13 mouse cellular contexts compared by ENCODE assay signal in genomic region chr19:10640589-10641378, GRCm38 (mm10). TPM values are rescaled to one million over a fixed set of nuclear protein-coding genes. Genes with fewer than 3 reads are reported as not detected.
DNase-seq lines count a peak whose midpoint lies in the region; ATAC-seq and TF ChIP-seq lines count a peak whose summit lies in the region.
"Had no signal": no experiment of that assay in that cellular context is flagged by ENCODE, and none has a peak within 500 bp of the region (broad histone marks: within the 10 kb centered on the region; RNA-seq: fewer than 3 reads in every experiment).

No protein-coding gene starts in this region.

- H3K36me3 ChIP-seq in embryonic facial prominence, embryonic 11.5 days (replicated peaks; ENCODE audit: control insufficient read depth, insufficient read depth, low read depth, low read length): no peaks in the 10 kb centered on the region
- no peaks in the 10 kb centered on the region for H3K36me3 ChIP-seq in embryonic facial prominence, embryonic 10.5 days (replicated peaks)
- H3K36me3 ChIP-seq in kidney, embryonic 15.5 days: no peaks in the 10 kb centered on the region
- H3K36me3 ChIP-seq in MEL (ENCODE audit: control insufficient read depth in 1 of 2, insufficient read depth in 2 of 2, low read length in 2 of 2): peaks cover 0 to 11% of the 10 kb centered on the region in 2 experiments; a peak in 1 of 4 replicates
- no peaks in the 10 kb centered on the region for H3K36me3 ChIP-seq in limb, embryonic 14.5 days (ENCODE audit: control insufficient read depth, insufficient read depth, low read length)
- H3K36me3 ChIP-seq: lung, embryonic 15.5 days had no signal

- no peaks in the 10 kb centered on the region for H3K9me3 ChIP-seq in embryonic facial prominence, embryonic 11.5 days (replicated peaks; ENCODE audit: control insufficient read depth, low read length)
- H3K9me3 ChIP-seq in embryonic facial prominence, embryonic 10.5 days: no peaks in the 10 kb centered on the region
- no peaks in the 10 kb centered on the region for H3K9me3 ChIP-seq in kidney, embryonic 15.5 days (replicated peaks)
- no peaks in the 10 kb centered on the region for H3K9me3 ChIP-seq in MEL (replicated peaks; ENCODE audit: insufficient read depth, low read length)
- no peaks in the 10 kb centered on the region for H3K9me3 ChIP-seq in limb, embryonic 14.5 days (ENCODE audit: control insufficient read depth, low read length)
- H3K9me3 ChIP-seq: lung, embryonic 15.5 days had no signal

- no peak for TF ChIP-seq RAD21 in MEL (IDR thresholded peaks at IDR 0.05; ENCODE audit: low read depth, low read length)

- TF ChIP-seq EP300 in MEL (IDR thresholded peaks at IDR 0.05; ENCODE audit: low read depth in 1 of 2, low read length in 2 of 2): no peak

- DNase-seq in embryonic facial prominence, embryonic 11.5 days (ENCODE audit: low spot score): peak; percentile 38
- DNase-seq in embryonic facial prominence, embryonic 10.5 days (ENCODE audit: low spot score): no peak
- no peak for DNase-seq in kidney, adult 9 months
- DNase-seq in MEL (ENCODE audit: low read depth, low spot score): no peak
- DNase-seq in limb, embryonic 14.5 days (ENCODE audit: low spot score): peak; percentile 64
- DNase-seq in lung, adult 18-20 months: no peak
- no peak for DNase-seq in adrenal gland, postnatal 10 days
- DNase-seq: adrenal gland, postnatal 25 days; cerebellum, postnatal 36 days had no signal

- TF ChIP-seq POLR2A in MEL (IDR thresholded peaks at IDR 0.05; ENCODE audit: control insufficient read depth in 1 of 2, insufficient read depth in 1 of 2, low read depth in 1 of 2, low read length in 2 of 2, poor library complexity in 1 of 2): no peak
- no peak for TF ChIP-seq POLR2A in limb, embryonic 14.5 days (IDR thresholded peaks at IDR 0.05; ENCODE audit: borderline replicate concordance, extremely low read depth, insufficient read depth, insufficient read length)

- H3K79me2 ChIP-seq in MEL (ENCODE audit: control insufficient read depth, insufficient read depth, low read length, poor library complexity): no peaks in the 10 kb centered on the region

- no peak for TF ChIP-seq CTCF in MEL (IDR thresholded peaks at IDR 0.05 in 2 of 3, conservative IDR thresholded peaks at IDR 0.05 in 1 of 3; ENCODE audit: control insufficient read depth in 1 of 3, insufficient read depth in 1 of 3, low read depth in 2 of 3, low read length in 3 of 3, poor library complexity in 1 of 3, severe bottlenecking in 1 of 3)

- H3K4me1 ChIP-seq in embryonic facial prominence, embryonic 11.5 days (ENCODE audit: control insufficient read depth, insufficient read depth, low read length): no peaks in the 10 kb centered on the region
- H3K4me1 ChIP-seq in embryonic facial prominence, embryonic 10.5 days: peaks cover 11% of the 10 kb centered on the region; the same call in 1 of the 2 replicates
- H3K4me1 ChIP-seq in kidney, embryonic 15.5 days: peaks cover 5% of the 10 kb centered on the region; the same call in 1 of the 2 replicates
- peaks cover 4 to 19% of the 10 kb centered on the region in 2 experiments; a peak in 3 of 4 replicates for H3K4me1 ChIP-seq in MEL (ENCODE audit: control insufficient read depth in 1 of 2, insufficient read depth in 2 of 2, low read length in 2 of 2)
- H3K4me1 ChIP-seq in limb, embryonic 14.5 days (ENCODE audit: control insufficient read depth, insufficient read depth, low read length): 0 out of 2 replicates have a peak, but pooled peaks cover 2% of the 10 kb centered on the region
- H3K4me1 ChIP-seq: lung, embryonic 15.5 days had no signal

- H3K4me2 ChIP-seq in embryonic facial prominence, embryonic 11.5 days (ENCODE audit: low read depth, low read length): no peak overlapping the region
- H3K4me2 ChIP-seq in kidney, embryonic 15.5 days: peak overlapping the region; percentile 43
- peak overlapping the region; percentile 28; the same call in 1 of the 2 replicates for H3K4me2 ChIP-seq in limb, embryonic 14.5 days (replicated peaks; ENCODE audit: low read depth, low read length, severe bottlenecking)
- H3K4me2 ChIP-seq: lung, embryonic 15.5 days had no signal

- H3K27ac ChIP-seq in embryonic facial prominence, embryonic 11.5 days (replicated peaks; ENCODE audit: low read depth, low read length): no peak overlapping the region; the same call in 1 of the 2 replicates
- H3K27ac ChIP-seq in embryonic facial prominence, embryonic 10.5 days (replicated peaks): no peak overlapping the region; the same call in 1 of the 2 replicates
- no peak overlapping the region for H3K27ac ChIP-seq in kidney, embryonic 15.5 days
- H3K27ac ChIP-seq in MEL (ENCODE audit: control insufficient read depth, low read depth, low read length): peak overlapping the region; percentile 57
- peak overlapping the region; percentile 50; the same call in 1 of the 2 replicates for H3K27ac ChIP-seq in limb, embryonic 14.5 days (replicated peaks; ENCODE audit: low read depth, low read length)
- H3K27ac ChIP-seq: left cerebral cortex, adult 2 months; lung, embryonic 15.5 days had no signal

- 41% methylated on average over 13 of the region's 13 CpGs for WGBS in embryonic facial prominence, embryonic 11.5 days
- 54% methylated on average over 13 of the region's 13 CpGs for WGBS in embryonic facial prominence, embryonic 10.5 days
- 35% methylated on average over 13 of the region's 13 CpGs for WGBS in kidney, embryonic 15.5 days
- 37% methylated on average over 13 of the region's 13 CpGs for WGBS in limb, embryonic 14.5 days

- no peak overlapping the region for H3K4me3 ChIP-seq in embryonic facial prominence, embryonic 11.5 days (ENCODE audit: low read depth, low read length)
- H3K4me3 ChIP-seq in embryonic facial prominence, embryonic 10.5 days: no peak overlapping the region
- H3K4me3 ChIP-seq in kidney, embryonic 15.5 days (replicated peaks): 0 out of 2 replicates have a peak overlapping the region, but pooled peaks have one; percentile 4
- peak overlapping the region; percentile 45 to 49 for H3K4me3 ChIP-seq in MEL (ENCODE audit: control insufficient read depth in 1 of 2, insufficient read depth in 1 of 2, low read depth in 2 of 2, low read length in 2 of 2)
- 0 out of 2 replicates have a peak overlapping the region, but pooled peaks have one; percentile 4 for H3K4me3 ChIP-seq in limb, embryonic 14.5 days (replicated peaks; ENCODE audit: low read length)
- H3K4me3 ChIP-seq: left cerebral cortex, adult 2 months; lung, embryonic 15.5 days had no signal

- peak overlapping the region; percentile 6; the same call in 1 of the 2 replicates for H3K9ac ChIP-seq in embryonic facial prominence, embryonic 11.5 days (replicated peaks; ENCODE audit: low read length)
- no peak overlapping the region for H3K9ac ChIP-seq in kidney, embryonic 15.5 days
- peak overlapping the region; percentile 74 for H3K9ac ChIP-seq in MEL (ENCODE audit: control insufficient read depth, low read depth, low read length, poor library complexity, severe bottlenecking)
- peak overlapping the region; percentile 41 for H3K9ac ChIP-seq in limb, embryonic 14.5 days (ENCODE audit: low read depth, low read length, severe bottlenecking)
- H3K9ac ChIP-seq: lung, embryonic 15.5 days had no signal

- H3K27me3 ChIP-seq in embryonic facial prominence, embryonic 11.5 days (ENCODE audit: control insufficient read depth, insufficient read depth, low read length): no peaks in the 10 kb centered on the region
- H3K27me3 ChIP-seq in embryonic facial prominence, embryonic 10.5 days (replicated peaks; ENCODE audit: low read depth, poor library complexity, severe bottlenecking): peaks cover 3% of the 10 kb centered on the region
- H3K27me3 ChIP-seq in kidney, embryonic 15.5 days: peaks cover 3% of the 10 kb centered on the region
- H3K27me3 ChIP-seq in MEL (ENCODE audit: control insufficient read depth in 1 of 2, insufficient read depth in 2 of 2, low read length in 2 of 2): no peaks in the 10 kb centered on the region
- H3K27me3 ChIP-seq in limb, embryonic 14.5 days (ENCODE audit: control insufficient read depth, insufficient read depth, low read length): no peaks in the 10 kb centered on the region
- H3K27me3 ChIP-seq: lung, embryonic 15.5 days had no signal

- 0 out of 2 replicates have a peak, but pooled peaks have one; percentile 58 for ATAC-seq in embryonic facial prominence, embryonic 11.5 days (replicated peaks; ENCODE audit: insufficient number of reproducible peaks, low FRiP score, low TSS enrichment, low read depth)
- 0 out of 2 replicates have a peak, but pooled peaks have one; percentile 54 for ATAC-seq in kidney, embryonic 15.5 days (replicated peaks; ENCODE audit: low FRiP score)
- ATAC-seq in limb, embryonic 14.5 days (ENCODE audit: low FRiP score, low read depth): peak; percentile 85
- ATAC-seq: hindbrain, embryonic 16.5 days had no signal

RNA-seq across cellular contexts. Expression of gene Vwce, which starts 6.8 kb away (rescaled TPM):
- 0.73 and 0.96 TPM in 2 replicates for polyA plus RNA-seq in embryonic facial prominence, embryonic 11.5 days (2014; fragmentation: Nextera tagmentation; extraction: Ambion mirVana)
- polyA plus RNA-seq in embryonic facial prominence, embryonic 10.5 days (2016; fragmentation: Nextera tagmentation; extraction: Ambion mirVana): 1.8 and 2.0 TPM in 2 replicates
- polyA plus RNA-seq in kidney, embryonic 15.5 days (2015; fragmentation: Nextera tagmentation; extraction: Ambion mirVana): 3.0 and 3.2 TPM in 2 replicates
- total RNA-seq in MEL (2012; rRNA removed): 0.04 and 0.23 TPM in 2 replicates
- polyA plus RNA-seq in MEL (2012; ENCODE audit: insufficient read depth in 1 of 2, insufficient read length in 2 of 2, low read depth in 1 of 2, low replicate concordance in 2 of 2, missing spikeins in 1 of 2): 100 to 1,000 TPM in 1 of 2 experiments, 1 to 10 TPM in 1; 1.8 to 666 TPM
- polyA plus RNA-seq in limb, embryonic 14.5 days (2012; rRNA removed): 7.0 and 10.2 TPM in 2 replicates
- polyA plus RNA-seq in limb, embryonic 14.5 days (2014; fragmentation: Nextera tagmentation; extraction: Ambion mirVana): 3.2 TPM in 2 replicates
- total RNA-seq in adrenal gland, postnatal 10 days (2021): 1 to 10 TPM; 1.9 to 3.2 TPM

RNA-seq across cellular contexts. Expression of gene Tkfc, which starts 35.3 kb away (rescaled TPM):
- 20.0 and 23.3 TPM in 2 replicates for polyA plus RNA-seq in embryonic facial prominence, embryonic 11.5 days (2014; fragmentation: Nextera tagmentation; extraction: Ambion mirVana)
- 22.1 and 22.4 TPM in 2 replicates for polyA plus RNA-seq in embryonic facial prominence, embryonic 10.5 days (2016; fragmentation: Nextera tagmentation; extraction: Ambion mirVana)
- polyA plus RNA-seq in kidney, embryonic 15.5 days (2015; fragmentation: Nextera tagmentation; extraction: Ambion mirVana): 32.3 and 38.7 TPM in 2 replicates
- total RNA-seq in MEL (2012; rRNA removed): 3.6 and 3.7 TPM in 2 replicates
- polyA plus RNA-seq in MEL (2012; ENCODE audit: insufficient read depth in 1 of 2, insufficient read length in 2 of 2, low read depth in 1 of 2, low replicate concordance in 2 of 2, missing spikeins in 1 of 2): 10 to 100 TPM in 1 of 2 experiments, not detected in 1; 12.8 TPM
- 24.1 and 25.5 TPM in 2 replicates for polyA plus RNA-seq in limb, embryonic 14.5 days (2012; rRNA removed)
- polyA plus RNA-seq in limb, embryonic 14.5 days (2014; fragmentation: Nextera tagmentation; extraction: Ambion mirVana): 14.6 and 15.4 TPM in 2 replicates
- 10 to 100 TPM; 32.0 to 64.7 TPM for total RNA-seq in adrenal gland, postnatal 10 days (2021)

RNA-seq across cellular contexts. Expression of gene Ddb1, which starts 35.7 kb away (rescaled TPM):
- polyA plus RNA-seq in embryonic facial prominence, embryonic 11.5 days (2014; fragmentation: Nextera tagmentation; extraction: Ambion mirVana): 400 and 408 TPM in 2 replicates
- polyA plus RNA-seq in embryonic facial prominence, embryonic 10.5 days (2016; fragmentation: Nextera tagmentation; extraction: Ambion mirVana): 483 and 491 TPM in 2 replicates
- polyA plus RNA-seq in kidney, embryonic 15.5 days (2015; fragmentation: Nextera tagmentation; extraction: Ambion mirVana): 338 and 368 TPM in 2 replicates
- 363 and 365 TPM in 2 replicates for total RNA-seq in MEL (2012; rRNA removed)
- 100 to 1,000 TPM; 116 to 459 TPM for polyA plus RNA-seq in MEL (2012; ENCODE audit: insufficient read depth in 1 of 2, insufficient read length in 2 of 2, low read depth in 1 of 2, low replicate concordance in 2 of 2, missing spikeins in 1 of 2)
- polyA plus RNA-seq in limb, embryonic 14.5 days (2012; rRNA removed): 346 and 349 TPM in 2 replicates
- 358 and 386 TPM in 2 replicates for polyA plus RNA-seq in limb, embryonic 14.5 days (2014; fragmentation: Nextera tagmentation; extraction: Ambion mirVana)
- 100 to 1,000 TPM; 252 to 259 TPM for total RNA-seq in adrenal gland, postnatal 10 days (2021)

RNA-seq across cellular contexts. Expression of gene Pga5, which starts 37.1 kb away (rescaled TPM):
- polyA plus RNA-seq in embryonic facial prominence, embryonic 11.5 days (2014; fragmentation: Nextera tagmentation; extraction: Ambion mirVana): not detected in 2 replicates
- polyA plus RNA-seq in embryonic facial prominence, embryonic 10.5 days (2016; fragmentation: Nextera tagmentation; extraction: Ambion mirVana): not detected in 2 replicates
- not detected in 2 replicates for polyA plus RNA-seq in kidney, embryonic 15.5 days (2015; fragmentation: Nextera tagmentation; extraction: Ambion mirVana)
- total RNA-seq in MEL (2012; rRNA removed): not detected in 2 replicates
- not detected for polyA plus RNA-seq in MEL (2012; ENCODE audit: insufficient read depth in 1 of 2, insufficient read length in 2 of 2, low read depth in 1 of 2, low replicate concordance in 2 of 2, missing spikeins in 1 of 2)
- polyA plus RNA-seq in limb, embryonic 14.5 days (2012; rRNA removed): 0.12 and 0.23 TPM in 2 replicates
- polyA plus RNA-seq in limb, embryonic 14.5 days (2014; fragmentation: Nextera tagmentation; extraction: Ambion mirVana): not detected in 2 replicates
- not detected for total RNA-seq in adrenal gland, postnatal 10 days (2021)
- total RNA-seq: adrenal gland, postnatal 25 days; left cerebral cortex, adult 2 months had no signal
- polyA plus RNA-seq: hindbrain, embryonic 16.5 days; lung, embryonic 15.5 days had no signal

RNA-seq across cellular contexts. Expression of gene Vps37c, which starts 47.8 kb away (rescaled TPM):
- polyA plus RNA-seq in embryonic facial prominence, embryonic 11.5 days (2014; fragmentation: Nextera tagmentation; extraction: Ambion mirVana): 26.2 and 31.8 TPM in 2 replicates
- 37.6 and 40.8 TPM in 2 replicates for polyA plus RNA-seq in embryonic facial prominence, embryonic 10.5 days (2016; fragmentation: Nextera tagmentation; extraction: Ambion mirVana)
- polyA plus RNA-seq in kidney, embryonic 15.5 days (2015; fragmentation: Nextera tagmentation; extraction: Ambion mirVana): 29.7 and 31.7 TPM in 2 replicates
- total RNA-seq in MEL (2012; rRNA removed): 6.5 and 8.1 TPM in 2 replicates
- polyA plus RNA-seq in MEL (2012; ENCODE audit: insufficient read depth in 1 of 2, insufficient read length in 2 of 2, low read depth in 1 of 2, low replicate concordance in 2 of 2, missing spikeins in 1 of 2): 10 to 100 TPM in 1 of 2 experiments, not detected in 1; 11.9 TPM
- 30.2 and 37.4 TPM in 2 replicates for polyA plus RNA-seq in limb, embryonic 14.5 days (2012; rRNA removed)
- 37.6 and 42.6 TPM in 2 replicates for polyA plus RNA-seq in limb, embryonic 14.5 days (2014; fragmentation: Nextera tagmentation; extraction: Ambion mirVana)
- 10 to 100 TPM; 18.9 to 21.5 TPM for total RNA-seq in adrenal gland, postnatal 10 days (2021)

Comparison
In these comparisons a context has a peak if more than half of its experiments do, and no peak if none do; other contexts are left out.
1. DNase-seq: peak in embryonic facial prominence, embryonic 11.5 days (single experiment) and limb, embryonic 14.5 days (single experiment); none in embryonic facial prominence, embryonic 10.5 days (single experiment), kidney, adult 9 months (single experiment), MEL (single experiment), lung, adult 18-20 months (0 of 2) and adrenal gland, postnatal 10 days (single experiment).
2. H3K27ac ChIP-seq: peak in MEL (single experiment) and limb, embryonic 14.5 days (single experiment); none in embryonic facial prominence, embryonic 11.5 days (single experiment), embryonic facial prominence, embryonic 10.5 days (single experiment) and kidney, embryonic 15.5 days (single experiment).
3. H3K4me3 ChIP-seq: peak in kidney, embryonic 15.5 days (single experiment), MEL (2 of 2) and limb, embryonic 14.5 days (single experiment); none in embryonic facial prominence, embryonic 11.5 days (single experiment) and embryonic facial prominence, embryonic 10.5 days (single experiment).
4. Peak in every context shown above with its lines, with median percentiles within 50 percentile points of each other: ATAC-seq.